Mouse (Mus musculus): ENCODE results near the gene Lin9.

- TF ChIP-seq CTCF (IDR thresholded peaks at IDR 0.05; ENCODE audit: low read depth, low read length) (no peak), TAL1 (conservative IDR thresholded peaks at IDR 0.05; ENCODE audit: low read depth, low read length) (no peak)
These were observed 40.4 kb upstream of the Lin9 start for GRCm38 (mm10) chr1:180600578-180600977.

Data from G1E (cell line).